Mouse (Mus musculus): ENCODE data around the gene Flrt2. TPM values are rescaled to one million over a fixed set of nuclear protein-coding genes. Genes with fewer than 3 reads are reported as not detected.

The Flrt2 gene
- total RNA-seq, 2 experiments from 2014 or later, result 4.5 to 9.1 TPM

GRCm38 (mm10) chr12:95739739-95740138 is 47.7 kb downstream of the Flrt2 start:
- no peak for TF ChIP-seq CTCF (IDR thresholded peaks at IDR 0.05)
- intact Hi-C loops (cut with DNase I), result loop anchor here (5.0 kb wide), 1 partner anchor 42 kb away; no protein-coding TSS in a partner anchor
- no peak overlapping the region for H3K27ac ChIP-seq
- DNase-seq, result no peak
- H3K4me3 ChIP-seq, result no peak overlapping the region

- TF ChIP-seq CTCF (IDR thresholded peaks at IDR 0.05), result no peak
- intact Hi-C loops (cut with DNase I), result no loop called here
- Histone ChIP-seq H3K27ac (no peak overlapping the region), H3K4me3 (no peak overlapping the region)
- DNase-seq, result no peak
Observed at GRCm38 (mm10) chr12:95741296-95741695, 49.3 kb downstream of the Flrt2 start.

GRCm38 (mm10) chr12:95744307-95744706 is 52.3 kb downstream of the Flrt2 start:
- no peak for DNase-seq
- Histone ChIP-seq H3K4me3 (no peak overlapping the region), H3K27ac (no peak overlapping the region)
- no peak for TF ChIP-seq CTCF (IDR thresholded peaks at IDR 0.05)
- intact Hi-C loops (cut with DNase I), result no loop called here

GRCm38 (mm10) chr12:95746856-95747579 is 55.0 kb downstream of the Flrt2 start:
- Histone ChIP-seq H3K27ac (0 out of 2 replicates have a peak overlapping the region, but pooled peaks have one; percentile 20), H3K4me3 (peak overlapping the region; percentile 22; the same call in 1 of the 2 replicates)
- no peak for DNase-seq
- intact Hi-C loops (cut with DNase I), result no loop called here
- TF ChIP-seq CTCF (IDR thresholded peaks at IDR 0.05), result no peak

- intact Hi-C loops (cut with DNase I), result no loop called here
- Histone ChIP-seq H3K4me3 (no peak overlapping the region), H3K27ac (no peak overlapping the region)
- no peak for TF ChIP-seq CTCF (IDR thresholded peaks at IDR 0.05)
- no peak for DNase-seq
Observed at GRCm38 (mm10) chr12:95748760-95749159, 56.7 kb downstream of the Flrt2 start.

- no peak for TF ChIP-seq CTCF (IDR thresholded peaks at IDR 0.05)
- intact Hi-C loops (cut with DNase I), result no loop called here
Observed at GRCm38 (mm10) chr12:95749248-95749647, 57.2 kb downstream of the Flrt2 start.

GRCm38 (mm10) chr12:95759212-95759746 is 67.3 kb downstream of the Flrt2 start:
- H3K4me3 ChIP-seq, result no peak overlapping the region
- TF ChIP-seq CTCF (IDR thresholded peaks at IDR 0.05), result no peak
- H3K27ac ChIP-seq, result no peak overlapping the region
- no peak for DNase-seq
- intact Hi-C loops (cut with DNase I), result no loop called here

More at GRCm38 (mm10) chr12:95749248-95749647, 57.2 kb downstream of the Flrt2 start:
- H3K27ac ChIP-seq, result no peak overlapping the region
- no peak overlapping the region for H3K4me3 ChIP-seq
- no peak for DNase-seq

GRCm38 (mm10) chr12:95765255-95765654 is 73.2 kb downstream of the Flrt2 start:
- TF ChIP-seq CTCF (IDR thresholded peaks at IDR 0.05), result no peak
- Histone ChIP-seq H3K27ac (no peak overlapping the region), H3K4me3 (no peak overlapping the region)
- intact Hi-C loops (cut with DNase I), result no loop called here
- DNase-seq, result no peak

- Histone ChIP-seq H3K4me3 (no peak overlapping the region), H3K27ac (no peak overlapping the region)
- TF ChIP-seq CTCF (IDR thresholded peaks at IDR 0.05), result no peak
- intact Hi-C loops (cut with DNase I), result no loop called here
- DNase-seq, result no peak
Observed at GRCm38 (mm10) chr12:95769041-95769440, 77.0 kb downstream of the Flrt2 start.

- no peak overlapping the region for H3K27ac ChIP-seq
- intact Hi-C loops (cut with DNase I), result no loop called here
- DNase-seq, result no peak
- no peak overlapping the region for H3K4me3 ChIP-seq
- TF ChIP-seq CTCF (IDR thresholded peaks at IDR 0.05), result no peak
Observed at GRCm38 (mm10) chr12:95770251-95770650, 78.2 kb downstream of the Flrt2 start.

GRCm38 (mm10) chr12:95790146-95790545 is 98.1 kb downstream of the Flrt2 start:
- no peak for TF ChIP-seq CTCF (IDR thresholded peaks at IDR 0.05)
- DNase-seq, result no peak
- intact Hi-C loops (cut with DNase I), result no loop called here
- H3K4me3 ChIP-seq, result no peak overlapping the region
- H3K27ac ChIP-seq, result no peak overlapping the region

- no peak for DNase-seq
- Histone ChIP-seq H3K27ac (no peak overlapping the region), H3K4me3 (no peak overlapping the region)
- intact Hi-C loops (cut with DNase I), result no loop called here
- no peak for TF ChIP-seq CTCF (IDR thresholded peaks at IDR 0.05)
Observed at GRCm38 (mm10) chr12:95816660-95817059, 124.6 kb downstream of the Flrt2 start.

All from gastrocnemius, adult 2 months (tissue).